25 mouse cellular contexts compared by ENCODE assay signal in the genomic region with DNA sequence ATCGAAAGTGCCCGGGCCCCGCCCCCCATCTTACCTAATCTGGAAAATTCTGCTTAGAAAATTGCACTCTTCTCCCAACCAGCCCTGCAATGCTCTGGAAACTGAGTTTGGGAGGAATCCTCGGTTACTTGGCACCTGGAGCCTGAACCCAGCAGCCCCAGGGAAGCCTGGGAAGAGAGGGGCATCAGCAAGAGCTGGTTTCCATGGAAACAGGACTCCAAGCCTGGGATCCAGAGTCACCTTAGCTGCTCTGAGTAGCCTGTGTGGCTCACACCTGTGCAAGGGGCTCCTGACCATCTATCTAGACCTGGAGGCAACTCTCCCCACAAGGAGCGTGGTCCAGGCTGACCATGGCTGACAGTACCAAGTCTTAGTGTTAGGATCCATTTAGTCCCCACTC. TPM values are rescaled to one million over a fixed set of nuclear protein-coding genes. Genes with fewer than 3 reads are reported as not detected.
"Had no signal": no experiment of that assay in that cellular context is flagged by ENCODE, and none has a peak within 500 bp of the region (broad histone marks: within the 10 kb centered on the region; RNA-seq: fewer than 3 reads in every experiment).

No protein-coding gene starts in this region.

- H3K4me1 ChIP-seq: heart, embryonic 13.5 days; heart, embryonic 15.5 days; kidney, embryonic 15.5 days had no signal

- H3K9ac ChIP-seq: heart, embryonic 13.5 days; heart, embryonic 15.5 days; hindbrain, embryonic 13.5 days; hindbrain, embryonic 15.5 days; kidney, embryonic 15.5 days; limb, embryonic 13.5 days; limb, embryonic 15.5 days had no signal

- ATAC-seq: hindbrain, postnatal 0 days; intestine, embryonic 16.5 days had no signal

- H3K9me3 ChIP-seq: heart, embryonic 13.5 days; heart, embryonic 15.5 days; hindbrain, embryonic 13.5 days; hindbrain, embryonic 15.5 days; kidney, embryonic 15.5 days; limb, embryonic 13.5 days; limb, embryonic 15.5 days had no signal

- H3K36me3 ChIP-seq: heart, embryonic 13.5 days; heart, embryonic 15.5 days; hindbrain, embryonic 13.5 days; hindbrain, embryonic 15.5 days; kidney, embryonic 15.5 days; limb, embryonic 13.5 days; limb, embryonic 15.5 days had no signal

- H3K27me3 ChIP-seq: hindbrain, embryonic 15.5 days had no signal

- DNase-seq: gastrocnemius, postnatal 14 days; gastrocnemius, postnatal 36 days; heart, adult 11 months; heart, adult 2 months; heart, postnatal 14 days; heart, postnatal 36 days; kidney, adult 11 months; kidney, adult 2 months; kidney, adult 9 months; kidney, postnatal 14 days; kidney, postnatal 36 days; layer of hippocampus, adult 9-11 months; layer of hippocampus, postnatal 36 days; left cerebral cortex, postnatal 4 days had no signal

- H3K4me2 ChIP-seq: heart, embryonic 11.5 days; heart, embryonic 13.5 days; heart, embryonic 15.5 days; hindbrain, embryonic 13.5 days; hindbrain, embryonic 15.5 days; kidney, embryonic 15.5 days; limb, embryonic 13.5 days; limb, embryonic 15.5 days had no signal

- H3K4me3 ChIP-seq: heart, adult 2 months; heart, embryonic 13.5 days; heart, embryonic 15.5 days; hindbrain, embryonic 13.5 days; hindbrain, embryonic 15.5 days; kidney, embryonic 15.5 days; limb, embryonic 13.5 days; limb, embryonic 15.5 days had no signal

- H3K27ac ChIP-seq: heart, adult 2 months; heart, embryonic 13.5 days; heart, embryonic 15.5 days; hindbrain, embryonic 13.5 days; hindbrain, embryonic 15.5 days; kidney, embryonic 15.5 days; kidney, postnatal 0 days; limb, embryonic 13.5 days had no signal

RNA-seq across cellular contexts. Expression of gene Cpxm2, which starts 56.1 kb away (rescaled TPM):
- polyA plus RNA-seq: heart, embryonic 11.5 days had no signal
